Mouse (Mus musculus): Measurements from ENCODE around the gene Gpnmb.

Gene Gpnmb

DNA sequence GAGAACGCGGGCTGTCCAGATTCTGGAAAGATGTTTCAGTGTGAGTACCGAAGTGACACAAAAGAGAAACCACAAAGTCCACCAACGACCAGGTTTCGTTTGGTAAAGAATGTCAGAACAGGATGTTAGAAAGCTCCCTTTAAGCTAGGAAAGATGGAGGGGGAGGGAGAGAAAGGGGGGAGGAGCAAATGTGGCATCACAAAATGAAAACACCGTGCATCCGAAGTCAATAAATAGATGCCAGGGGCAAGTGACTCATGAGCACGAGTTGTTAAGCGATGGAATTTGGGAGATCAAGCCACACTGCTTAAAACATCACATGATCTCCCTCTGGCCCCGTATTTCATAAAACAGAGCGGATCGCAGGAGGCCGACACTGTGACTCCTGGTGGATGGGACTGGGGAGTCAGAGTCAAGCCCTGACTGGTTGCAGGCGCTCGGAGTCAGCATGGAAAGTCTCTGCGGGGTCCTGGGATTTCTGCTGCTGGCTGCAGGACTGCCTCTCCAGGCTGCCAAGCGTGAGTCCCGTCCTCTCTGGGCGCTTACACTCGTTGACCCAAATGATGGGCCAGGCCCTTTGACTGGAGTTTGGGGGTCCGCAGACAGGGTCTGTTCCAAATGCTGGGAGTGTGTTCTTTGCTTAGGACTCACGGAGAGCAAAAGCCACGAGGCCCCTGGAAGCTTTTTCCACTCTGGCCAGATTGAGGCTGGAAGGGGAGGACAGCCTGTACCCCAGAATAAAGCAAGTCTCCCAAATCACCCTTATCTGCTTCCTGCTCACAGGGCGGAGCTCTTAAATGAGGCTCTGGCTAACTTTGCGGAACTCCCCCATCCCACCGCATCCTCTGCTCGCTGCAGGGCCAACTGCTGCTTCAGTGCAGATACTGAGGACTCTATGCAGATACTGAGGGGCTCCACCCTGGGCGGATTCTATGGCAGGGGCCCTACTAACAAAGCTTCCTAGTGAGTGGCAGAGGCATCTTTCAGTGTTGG lies at the start of gene Gpnmb:
TSS of gene Gpnmb (plus strand) at position 272 of the 993 bp plus-strand sequence.
- peak; percentile 19 for DNase-seq

GRCm38 (mm10) chr6:48989971-48990370 lies 46.4 kb upstream of the Gpnmb start:
- DNase-seq: no peak

- DNase-seq: no peak
Measured at GRCm38 (mm10) chr6:48991991-48992390, 44.4 kb upstream of the Gpnmb start.

- no peak for DNase-seq
Measured at GRCm38 (mm10) chr6:48998186-48998585, 38.2 kb upstream of the Gpnmb start.

DNA sequence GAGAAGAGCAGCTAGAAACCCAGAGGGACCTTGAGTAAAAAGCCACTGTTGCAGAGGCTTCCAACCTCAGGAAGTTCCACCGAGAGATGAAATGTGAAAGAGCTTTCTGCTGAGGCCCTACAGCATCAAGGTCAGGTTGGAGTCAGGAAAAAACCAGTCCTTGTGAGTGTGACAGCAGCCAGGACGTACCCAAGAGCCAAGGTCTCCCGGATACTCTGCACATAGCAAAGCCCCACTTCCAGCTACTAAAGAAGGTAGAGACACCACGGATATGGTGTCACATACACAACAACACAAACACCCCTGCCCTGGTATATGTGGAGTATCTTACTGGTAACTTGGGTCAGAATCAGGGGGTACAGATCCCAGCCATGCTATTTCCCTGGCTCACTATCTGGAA lies 37.5 kb upstream of the Gpnmb start:
- no peak for DNase-seq

DNA sequence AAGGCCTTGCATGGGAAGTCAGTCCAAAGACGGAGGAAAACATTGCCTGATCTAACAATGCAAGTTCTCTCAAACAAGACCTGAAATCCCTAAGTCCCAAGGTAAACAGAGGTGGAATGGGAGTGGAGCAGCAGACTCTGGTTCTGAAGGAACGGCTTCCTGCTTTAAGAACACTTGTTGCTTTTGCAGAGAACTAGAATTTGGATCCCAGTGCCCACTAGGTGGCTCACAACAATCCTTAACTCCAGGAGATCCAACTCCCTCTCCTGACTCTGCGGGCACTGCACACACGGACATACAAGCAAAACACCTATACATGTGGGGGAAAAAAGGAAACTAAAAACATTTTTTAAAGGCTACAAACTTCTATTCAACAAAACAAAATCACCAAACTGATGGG lies 33.0 kb upstream of the Gpnmb start:
- DNase-seq: peak; percentile 15

DNA sequence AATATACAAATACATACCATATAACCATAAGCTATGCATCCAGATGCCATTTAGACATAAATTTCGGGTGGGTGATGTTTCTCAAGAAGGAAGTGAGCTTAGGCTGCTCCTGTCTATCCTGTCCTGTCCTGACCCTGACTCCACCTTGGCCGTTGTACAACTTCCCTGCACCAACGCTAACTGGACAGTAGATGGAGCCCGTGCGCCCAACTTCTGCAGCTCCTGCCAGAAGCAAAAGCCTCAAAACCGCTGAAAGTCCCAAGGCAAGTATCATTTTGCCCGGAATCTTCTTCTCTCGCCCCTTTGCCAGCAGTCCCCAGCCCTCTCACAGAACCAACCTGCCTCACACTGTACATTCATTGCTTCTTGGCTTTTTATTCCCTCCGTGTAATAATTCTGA lies 28.4 kb upstream of the Gpnmb start:
- peak; percentile 69 for DNase-seq

- DNase-seq: no peak
Measured at GRCm38 (mm10) chr6:49008420-49009160, 27.8 kb upstream of the Gpnmb start.

DNA sequence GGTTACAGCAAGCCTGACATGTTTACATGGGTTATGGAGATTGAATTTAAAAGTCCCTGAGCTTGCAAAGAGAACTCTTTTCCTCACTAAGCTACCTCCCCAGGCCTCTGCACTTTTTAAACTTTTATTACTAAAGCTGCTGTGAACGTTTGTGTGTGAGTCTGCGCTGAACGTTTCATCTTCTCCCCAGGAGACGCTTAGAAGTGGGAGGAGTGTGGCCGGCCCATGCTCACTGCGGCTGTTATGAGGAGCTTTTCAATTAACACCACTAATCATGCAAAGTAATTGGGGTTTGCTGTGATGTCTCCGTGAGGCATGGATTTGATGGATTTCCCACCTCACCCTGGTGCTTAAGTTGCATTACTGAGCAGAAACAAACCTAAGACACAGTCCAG lies 27.2 kb upstream of the Gpnmb start:
- no peak for DNase-seq

DNA sequence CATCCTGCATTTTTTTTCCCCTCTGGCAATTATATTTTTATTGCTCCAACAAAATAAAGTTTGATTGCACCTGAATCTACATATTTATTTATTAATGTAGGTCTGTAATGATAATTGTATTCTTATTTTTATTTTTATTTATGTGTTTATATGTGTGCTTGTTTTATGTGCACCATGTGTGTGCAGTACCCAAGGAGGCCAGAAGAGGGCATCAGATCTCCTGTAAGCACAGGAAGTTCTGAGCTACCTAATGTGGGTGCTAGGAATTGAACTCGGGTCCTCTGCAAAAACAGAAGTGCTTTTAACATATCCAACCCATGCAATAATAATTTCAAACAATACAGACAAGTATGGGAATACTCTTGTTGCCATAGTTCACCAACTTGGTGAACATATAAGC lies 26.7 kb upstream of the Gpnmb start:
- DNase-seq: no peak

DNA sequence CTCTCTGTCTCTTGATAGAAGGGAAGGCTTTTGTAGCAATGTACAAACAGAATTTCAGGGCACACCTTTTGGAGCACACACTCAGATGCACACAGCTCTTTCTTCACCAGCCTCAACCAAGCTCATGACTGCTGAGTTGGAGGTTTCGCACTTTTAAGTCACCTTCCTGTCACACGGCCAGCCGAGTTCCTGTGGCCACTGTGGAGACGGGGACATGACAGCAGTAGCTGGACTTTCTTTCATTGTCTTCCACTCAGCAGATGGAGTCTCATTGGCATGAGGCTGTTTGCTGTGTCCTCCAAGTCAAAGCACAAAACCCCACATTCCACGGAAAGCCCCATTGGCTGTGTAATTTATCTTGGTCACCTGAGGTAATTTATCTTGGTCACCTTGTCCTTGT lies 25.2 kb upstream of the Gpnmb start:
- DNase-seq: no peak

DNA sequence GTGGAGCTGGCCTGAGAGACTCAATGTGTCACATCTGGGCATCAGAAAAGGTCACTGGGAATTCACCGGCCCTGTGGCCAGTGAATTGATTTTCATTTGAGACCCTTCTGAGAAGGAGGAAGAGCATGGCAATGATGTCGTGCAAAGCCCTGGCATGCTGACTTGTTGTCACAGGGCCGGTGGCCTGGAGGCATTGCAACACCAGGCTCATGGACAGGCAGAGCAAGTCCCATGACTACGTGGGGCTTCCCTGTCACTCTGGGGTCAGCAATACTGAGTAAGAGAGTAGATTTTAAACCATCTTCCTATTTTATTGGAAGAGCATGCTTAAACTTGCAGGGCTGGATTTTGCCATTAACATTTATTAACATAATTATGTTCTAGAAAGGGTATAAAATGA lies 23.3 kb upstream of the Gpnmb start:
- DNase-seq: no peak

- DNase-seq: no peak
Measured at GRCm38 (mm10) chr6:49013458-49013857, 22.9 kb upstream of the Gpnmb start.

DNA sequence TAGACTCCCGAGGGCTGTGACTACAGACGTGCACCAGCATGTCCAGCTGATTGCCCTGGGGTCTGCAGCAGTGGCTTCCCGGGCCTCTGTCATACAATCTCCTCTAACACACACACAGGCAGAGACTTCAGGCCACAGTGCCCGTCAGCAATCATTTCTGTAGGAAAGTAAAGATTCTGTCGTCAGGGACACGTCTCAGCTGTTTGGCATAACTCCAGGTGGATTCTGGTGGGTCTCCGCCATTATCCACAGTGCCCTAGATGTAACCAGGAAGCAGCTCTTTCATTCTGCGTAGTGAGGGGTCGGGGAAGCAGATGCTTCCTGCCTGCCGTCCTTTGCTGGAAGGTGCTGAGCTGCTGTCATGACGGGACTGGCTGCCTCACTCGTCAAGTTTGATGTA lies 19.2 kb upstream of the Gpnmb start:
- DNase-seq: no peak

DNA sequence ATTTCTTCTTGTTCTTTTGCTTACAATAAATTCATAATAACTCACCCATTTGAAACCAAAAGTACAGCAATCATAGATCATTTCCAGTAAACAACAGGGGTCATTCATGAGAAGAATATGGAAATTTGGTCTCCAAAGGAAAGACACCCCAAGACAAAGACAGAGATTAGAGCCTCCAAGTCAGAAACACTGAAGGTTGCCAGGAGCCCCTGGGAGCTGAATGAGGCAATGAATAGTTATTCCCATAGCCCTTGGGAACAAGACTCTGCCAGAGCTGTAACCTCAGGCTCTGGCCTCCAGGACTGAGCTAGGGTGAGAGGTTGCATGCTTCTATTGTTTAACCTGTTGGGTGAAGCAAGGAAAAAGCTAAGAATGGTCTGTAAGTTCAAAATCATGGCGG lies 17.0 kb upstream of the Gpnmb start:
- no peak for DNase-seq

GRCm38 (mm10) chr6:49021141-49022012 lies 15.0 kb upstream of the Gpnmb start:
- no peak for DNase-seq

DNA sequence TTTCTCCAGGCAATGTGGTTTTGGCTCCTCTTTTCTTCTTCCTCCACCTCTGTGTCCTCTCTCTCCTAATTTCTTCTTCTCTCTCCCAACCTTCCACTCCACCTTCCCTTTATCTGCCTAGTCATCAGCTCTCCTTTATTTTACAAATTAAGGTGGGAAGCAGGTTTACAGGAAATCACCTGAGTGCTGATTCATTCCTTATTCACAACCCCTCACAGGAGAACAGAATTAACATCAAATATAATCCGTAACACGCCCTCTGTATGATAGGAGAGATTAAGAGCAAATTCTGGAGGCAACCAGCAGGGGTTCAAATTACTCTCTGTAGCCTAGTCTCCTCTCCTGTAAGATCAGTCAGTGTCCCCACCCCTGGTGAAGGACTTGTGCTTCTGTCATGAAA lies 14.0 kb upstream of the Gpnmb start:
- no peak for DNase-seq

DNA sequence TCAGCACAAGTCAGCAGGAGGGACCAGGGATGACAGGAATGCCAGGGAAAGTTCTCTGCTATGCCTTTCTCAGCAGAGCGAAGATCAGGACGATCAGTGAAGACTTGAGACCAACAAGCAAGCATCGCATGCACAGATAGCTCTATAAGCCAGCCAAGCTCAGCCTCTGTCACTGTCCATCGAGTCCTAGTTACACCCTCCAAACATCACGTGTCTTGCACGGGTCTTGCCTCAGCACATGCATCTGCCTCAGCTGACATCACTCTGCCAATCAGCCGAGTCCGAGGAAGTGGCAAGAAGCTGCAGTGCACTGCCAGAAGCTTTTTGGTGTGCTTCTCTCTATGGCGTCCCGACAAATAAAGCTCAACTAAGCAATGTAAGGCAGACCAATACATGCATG lies 13.0 kb upstream of the Gpnmb start:
- DNase-seq: no peak

- no peak for DNase-seq
Measured at GRCm38 (mm10) chr6:49025290-49025689, 11.1 kb upstream of the Gpnmb start.

- no peak for DNase-seq
Measured at GRCm38 (mm10) chr6:49026496-49026895, 9.8 kb upstream of the Gpnmb start.

DNA sequence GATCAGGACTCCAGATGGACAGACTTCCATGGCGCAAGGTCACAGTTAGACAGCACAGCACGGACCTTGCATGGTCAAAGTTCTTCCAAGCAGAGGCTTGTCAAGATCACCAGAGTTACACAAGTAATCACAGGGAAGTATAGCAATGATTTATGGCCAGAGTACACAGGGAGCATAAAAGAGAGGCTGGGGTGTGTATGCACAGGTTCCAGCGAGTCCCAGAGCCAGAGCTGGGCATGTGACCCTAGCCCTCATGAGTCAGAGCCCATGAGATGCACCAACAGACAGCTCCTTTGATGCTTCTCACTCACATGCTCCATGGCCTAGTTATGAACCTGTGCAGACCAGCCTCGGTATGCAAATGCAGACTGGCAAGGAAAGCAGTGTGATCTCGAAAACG lies 8.3 kb upstream of the Gpnmb start:
- no peak for DNase-seq

DNA sequence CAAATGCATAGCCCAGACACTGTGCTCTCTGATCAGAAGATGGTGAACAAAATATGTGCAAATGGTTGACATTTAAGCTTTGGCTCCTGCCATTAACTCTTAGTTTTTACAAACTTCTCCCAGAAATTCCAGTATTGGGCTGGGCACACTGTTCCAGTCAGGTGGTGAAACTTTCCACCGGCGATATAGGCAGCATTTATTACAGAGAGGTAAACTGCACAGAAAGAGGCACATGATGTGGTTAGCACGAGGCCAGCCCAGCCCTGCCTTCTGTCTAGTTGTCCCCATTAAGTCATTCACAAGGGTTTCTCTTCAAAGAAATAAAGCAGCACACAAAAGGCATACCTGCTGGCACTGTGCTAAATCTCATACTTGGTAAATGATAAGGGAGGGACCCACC lies 7.6 kb upstream of the Gpnmb start:
- DNase-seq: no peak

DNA sequence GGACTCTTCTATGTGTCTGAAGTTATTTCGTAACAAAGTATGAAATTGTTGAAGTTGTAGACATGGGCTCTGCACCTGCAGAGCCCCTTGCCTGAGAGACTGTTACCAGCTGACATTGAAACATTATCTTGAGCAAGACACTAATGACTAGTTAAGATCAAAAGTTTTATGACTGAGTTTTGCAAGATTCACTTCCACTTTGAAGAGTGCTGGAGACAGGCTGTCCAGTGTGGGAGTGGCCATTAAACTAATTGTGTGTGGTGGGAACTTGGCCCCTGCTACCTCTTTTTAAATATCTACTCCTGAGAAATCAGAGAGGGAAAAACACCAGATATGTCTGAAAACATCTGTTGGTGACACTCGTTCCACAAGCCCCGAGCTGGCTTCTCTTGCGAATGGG lies 5.1 kb upstream of the Gpnmb start:
- DNase-seq: no peak
